Mouse (Mus musculus) G1E (cell line): ENCODE measurements around the gene Ccdc38.

Experiments
- CTCF ChIP-seq: IDR thresholded peaks from 2 replicates; pipeline ENCODE4 v1.5.1; 2012; ENCODE audit warnings: low read depth, low read length, inconsistent platforms, mixed read lengths
- GATA1 ChIP-seq: IDR thresholded peaks from 2 replicates; pipeline ENCODE4 v1.6.1; 2012; ENCODE audit warnings: borderline replicate concordance, low read length, inconsistent platforms, mixed read lengths
- TAL1 ChIP-seq: conservative IDR thresholded peaks from 2 replicates; pipeline ENCODE4 v1.6.1; 2012; ENCODE audit warnings: low read depth, low read length, inconsistent platforms, mixed read lengths

DNA sequence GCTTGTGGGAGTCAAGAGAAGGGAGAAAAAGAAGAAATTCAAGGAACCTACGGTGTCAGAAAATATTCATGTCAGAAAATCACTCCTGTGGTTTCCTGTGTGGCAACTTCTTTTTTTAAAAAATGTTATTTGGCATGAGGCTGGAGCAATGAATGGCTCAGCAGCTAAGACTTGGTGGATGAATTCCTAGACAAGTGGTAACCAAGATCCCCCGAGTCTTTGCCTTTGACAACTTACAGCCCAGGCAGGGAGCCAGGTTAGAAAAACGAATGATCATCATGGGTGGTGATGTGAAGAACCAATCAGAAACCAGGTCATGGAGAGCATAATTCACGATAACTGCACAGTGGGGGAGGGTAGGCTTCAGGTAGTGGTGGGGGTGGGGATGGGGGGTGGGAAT is 19.4 kb upstream of the Ccdc38 start:
- TF ChIP-seq TAL1 = no peak
- TF ChIP-seq CTCF = no peak
- no peak for TF ChIP-seq GATA1
